Mouse (Mus musculus): Measurements from ENCODE around the gene Thra.

The Thra gene

DNA sequence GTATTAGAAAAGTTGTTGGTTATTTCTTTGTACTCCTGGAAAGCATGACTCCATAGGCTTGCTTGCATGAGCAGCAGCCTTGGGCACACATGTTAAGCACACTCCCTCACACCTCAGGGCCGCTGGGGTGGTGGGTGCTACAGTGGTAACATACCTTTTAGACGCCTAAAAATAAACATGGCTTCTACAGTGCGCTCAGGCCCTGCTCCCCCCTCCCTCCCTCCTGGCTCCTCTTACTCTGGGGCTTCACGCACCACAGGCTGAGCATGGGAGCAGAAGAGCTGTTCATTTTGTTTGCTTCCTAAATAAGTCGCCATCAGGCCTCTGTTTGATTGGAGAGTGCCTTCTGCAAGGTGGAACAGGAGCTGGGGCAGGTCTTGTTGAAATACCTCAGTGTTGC lies 56.9 kb downstream of the Thra start:
- no peak for DNase-seq

DNA sequence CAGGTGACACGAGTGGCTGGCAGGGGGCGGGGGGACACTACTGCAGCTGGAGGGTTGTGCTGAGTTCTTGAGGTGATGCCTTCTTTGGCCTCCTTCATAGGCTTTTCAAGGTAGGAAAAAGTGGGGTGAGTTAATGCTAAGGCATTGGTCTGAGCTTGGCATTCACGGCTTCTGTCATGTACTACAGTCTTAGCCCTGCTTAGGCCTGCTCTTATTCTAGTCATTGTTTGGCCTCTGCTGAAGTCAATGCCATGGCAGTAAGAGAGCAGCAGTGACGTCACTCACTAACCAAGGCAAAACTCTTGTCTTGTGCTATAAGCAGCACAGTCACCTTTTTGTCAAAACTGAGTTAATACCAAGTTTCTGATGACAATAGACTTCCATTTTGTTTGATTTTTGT lies 57.5 kb downstream of the Thra start:
- no peak for DNase-seq

DNA sequence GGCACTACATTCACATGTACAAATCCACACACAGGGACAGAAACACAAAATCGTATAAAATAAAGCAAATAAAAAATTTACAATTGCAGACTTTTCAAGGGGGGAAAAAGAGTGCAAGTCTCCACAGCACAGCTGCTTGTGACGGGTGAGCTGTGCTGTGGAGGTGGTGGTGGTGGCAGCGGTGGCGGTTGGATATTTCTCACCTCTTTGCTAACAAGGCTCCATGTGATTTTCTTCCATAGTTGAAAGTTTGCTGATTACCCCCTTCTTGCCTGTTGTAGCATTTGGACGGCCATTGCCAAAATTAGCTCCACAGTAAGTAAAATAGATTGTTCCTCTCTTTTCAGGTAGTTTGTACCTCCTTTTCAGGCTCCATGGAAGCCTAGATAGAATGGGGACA lies 64.2 kb downstream of the Thra start, which contains the start of gene Casc3:
TSS of gene Casc3 (plus strand) at position 301 of the 400 bp plus-strand sequence.
- DNase-seq = no peak

DNA sequence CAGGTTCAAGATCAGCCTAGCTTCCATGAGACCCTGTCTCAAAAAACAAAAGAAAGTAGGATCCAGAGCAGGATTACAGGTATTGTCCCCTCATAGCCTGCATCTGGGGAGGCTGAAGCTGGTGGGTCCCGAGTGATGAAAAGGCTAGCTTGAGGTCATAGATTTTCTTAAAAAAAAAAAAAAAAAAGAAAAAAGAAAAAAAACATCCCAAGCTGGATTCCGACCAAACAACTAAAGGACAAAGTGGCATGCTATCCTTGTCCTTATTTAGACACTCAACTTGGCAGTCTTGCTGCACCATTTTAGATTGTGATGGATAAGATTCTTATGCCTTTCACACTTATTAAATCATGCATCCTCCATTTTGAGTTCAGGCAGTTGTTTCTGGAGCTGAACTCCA lies 68.0 kb downstream of the Thra start:
- no peak for DNase-seq

DNA sequence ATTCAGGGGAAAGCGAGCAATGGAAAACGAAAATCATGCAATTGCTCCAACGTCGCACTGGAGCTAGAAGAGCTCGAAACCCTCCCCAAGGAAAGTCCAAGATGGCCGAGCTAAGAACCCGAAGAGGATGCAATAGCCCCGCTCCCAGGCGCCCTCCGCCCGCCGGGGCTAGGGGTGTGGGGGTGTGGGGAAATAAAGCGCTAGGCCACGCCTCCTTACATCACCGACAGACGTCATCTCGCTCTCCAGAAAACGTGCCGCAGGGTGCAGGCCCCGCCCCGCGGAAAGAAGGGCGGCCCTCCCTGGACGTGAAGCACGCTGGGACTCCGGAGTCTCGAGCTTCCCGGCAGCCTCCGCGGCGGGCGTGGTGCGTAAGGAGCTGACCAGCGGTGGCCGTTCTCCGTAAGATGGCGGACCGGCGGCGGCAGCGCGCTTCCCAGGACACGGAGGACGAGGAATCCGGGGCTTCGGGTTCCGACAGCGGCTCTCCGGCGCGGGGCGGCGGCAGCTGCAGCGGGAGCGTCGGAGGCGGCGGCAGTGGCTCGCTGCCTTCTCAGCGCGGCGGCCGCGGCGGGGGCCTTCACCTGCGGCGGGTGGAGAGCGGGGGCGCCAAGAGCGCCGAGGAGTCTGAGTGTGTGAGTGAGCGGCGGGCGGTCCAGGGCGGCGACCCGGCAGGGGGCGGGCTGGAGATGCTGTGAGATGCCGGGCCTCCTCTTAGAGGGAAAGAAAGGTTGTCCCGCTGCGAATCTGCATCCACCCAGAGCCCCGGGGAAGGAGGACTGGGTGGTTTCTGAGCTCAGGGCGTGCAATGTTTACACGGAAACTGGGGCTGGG lies 69.2 kb downstream of the Thra start:
- peak; percentile 99 for DNase-seq

DNA sequence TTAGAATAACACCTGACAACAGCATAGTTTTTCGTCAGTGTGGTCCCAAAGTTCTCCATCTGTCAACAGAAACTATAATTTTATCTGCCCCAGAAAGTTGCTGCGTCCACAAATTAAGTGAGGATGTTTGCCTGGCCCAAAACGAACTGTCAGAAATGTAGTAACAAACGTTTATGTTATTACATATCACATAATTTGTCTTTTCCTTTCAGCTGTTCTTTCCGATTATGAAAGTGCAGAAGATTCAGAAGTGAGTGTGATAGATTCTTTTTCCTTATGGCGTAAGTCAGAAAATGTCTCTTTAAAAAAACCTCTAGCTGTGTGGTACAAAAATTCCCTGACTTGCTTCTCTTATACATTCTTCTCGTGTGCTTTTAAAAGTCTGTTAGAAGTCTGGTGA lies 70.2 kb downstream of the Thra start:
- DNase-seq = no peak

DNA sequence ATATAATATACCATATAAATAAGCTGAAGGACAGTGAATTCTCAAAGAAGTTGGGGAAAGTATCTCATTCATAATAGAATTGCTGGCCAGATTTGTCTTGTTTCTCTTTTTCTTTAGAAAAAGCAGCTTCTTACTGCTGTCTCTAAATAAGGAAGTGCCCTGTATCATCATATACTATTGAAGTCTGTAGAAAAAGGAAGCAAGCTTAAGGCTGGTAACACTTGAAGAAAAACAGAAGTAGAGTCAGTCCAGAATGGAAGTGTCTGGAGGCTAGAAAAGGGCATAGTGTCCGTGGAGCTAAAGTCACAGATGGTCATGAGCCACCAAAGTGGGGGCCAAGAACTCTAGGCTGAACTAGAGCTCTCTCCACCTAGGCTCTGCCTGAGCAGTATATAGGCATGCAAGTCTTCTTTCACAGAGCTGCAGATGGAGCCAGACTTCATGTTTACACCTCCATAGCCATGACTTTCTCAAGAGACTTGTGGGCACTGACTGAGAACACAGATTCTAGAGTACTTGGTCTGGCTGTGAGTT lies 76.3 kb downstream of the Thra start:
- no peak for DNase-seq
